Mouse (Mus musculus): ENCODE results near the gene Tbata.

GRCm38 (mm10) chr10:61215658-61216057 is 43.9 kb downstream of the Tbata start:
- TF ChIP-seq CTCF (IDR thresholded peaks at IDR 0.05; ENCODE audit: borderline replicate concordance, extremely low read depth, insufficient read depth, insufficient read length): peak; percentile 32; the same call in 1 of the 2 replicates
- no peak for TF ChIP-seq POLR2A (IDR thresholded peaks at IDR 0.05; ENCODE audit: borderline replicate concordance, extremely low read depth, insufficient read depth, insufficient read length, poor library complexity, severe bottlenecking)

Measured in brain, embryonic 14.5 days (tissue).